Mouse (Mus musculus): Measurements from ENCODE around the gene Ppp1cb.

GRCm38 (mm10) chr5:32476501-32476900 is 17.9 kb downstream of the Ppp1cb start:
- no peak for TF ChIP-seq CTCF (IDR thresholded peaks at IDR 0.05; ENCODE audit: control insufficient read depth, insufficient read depth, low read length)
- TF ChIP-seq POLR2A (IDR thresholded peaks at IDR 0.05; ENCODE audit: borderline replicate concordance, control insufficient read depth, low read depth, low read length) = no peak

Data from bone marrow, adult 2 months (tissue).